Mouse (Mus musculus) hindbrain, embryonic 15.5 days (tissue): ENCODE results near the gene Lcn9. TPM values are rescaled to one million over a fixed set of nuclear protein-coding genes. Genes with fewer than 3 reads are reported as not detected.

Experiments
- ATAC-seq: fragments of 200-750 bp; cut with Nextera tagmentation; 2 replicates; pipeline ENCODE4 v1.8.0; 2017; ENCODE audit warnings: low read depth, moderate number of reproducible peaks, moderate TSS enrichment; ENCODE audit not compliant: low FRiP score
- H3K27ac ChIP-seq: fragments of 300-500 bp; sonication (generic); replicated peaks from 2 replicates; pipeline ENCODE4 v1.5.1; 2015; ENCODE audit warnings: mild to moderate bottlenecking, inconsistent platforms
- H3K27me3 ChIP-seq: fragments of 300-500 bp; sonication (generic); 2 replicates; pipeline ENCODE4 v1.6.1; 2015; ENCODE audit warnings: control low read depth, inconsistent platforms
- H3K36me3 ChIP-seq: fragments of 300-500 bp; sonication (generic); 2 replicates; pipeline ENCODE4 v1.6.1; 2015; ENCODE audit warnings: control low read depth, inconsistent platforms
- H3K4me1 ChIP-seq: fragments of 300-500 bp; sonication (generic); replicated peaks from 2 replicates; pipeline ENCODE4 v1.6.1; 2015; ENCODE audit warnings: control low read depth, inconsistent platforms
- H3K4me2 ChIP-seq: fragments of 300-500 bp; sonication (generic); 2 replicates; pipeline ENCODE4 v1.6.1; 2015; ENCODE audit warnings: moderate library complexity, mild to moderate bottlenecking, inconsistent platforms
- H3K4me3 ChIP-seq: fragments of 300-500 bp; sonication (generic); 2 replicates; pipeline ENCODE4 v1.5.1; 2015; ENCODE audit warnings: mild to moderate bottlenecking, inconsistent platforms
- H3K9ac ChIP-seq: fragments of 300-500 bp; sonication (generic); 2 replicates; pipeline ENCODE4 v1.6.1; 2015; ENCODE audit warnings: inconsistent platforms
- H3K9me3 ChIP-seq: fragments of 300-500 bp; sonication (generic); 2 replicates; pipeline ENCODE4 v1.6.1; 2016; ENCODE audit warnings: control low read depth, inconsistent platforms
- WGBS: fragments of 180-500 bp; shearing (Covaris S2); methylation state at CpG from one replicate; pipeline ENCODE4 v1.1.7; 2015; 5-methylcytosine and 5-hydroxymethylcytosine counted together
- polyA plus RNA-seq: library from polyadenylated mRNA; unstranded; fragments of >200 nt; fragmentation: Nextera tagmentation; extraction: Ambion mirVana; gene quantifications from 2 replicates; pipeline ENCODE4 v1.2.1, GENCODE M21; 2015

Gene Lcn9
- polyA plus RNA-seq, 1 experiment from 2014 or later = not detected

DNA sequence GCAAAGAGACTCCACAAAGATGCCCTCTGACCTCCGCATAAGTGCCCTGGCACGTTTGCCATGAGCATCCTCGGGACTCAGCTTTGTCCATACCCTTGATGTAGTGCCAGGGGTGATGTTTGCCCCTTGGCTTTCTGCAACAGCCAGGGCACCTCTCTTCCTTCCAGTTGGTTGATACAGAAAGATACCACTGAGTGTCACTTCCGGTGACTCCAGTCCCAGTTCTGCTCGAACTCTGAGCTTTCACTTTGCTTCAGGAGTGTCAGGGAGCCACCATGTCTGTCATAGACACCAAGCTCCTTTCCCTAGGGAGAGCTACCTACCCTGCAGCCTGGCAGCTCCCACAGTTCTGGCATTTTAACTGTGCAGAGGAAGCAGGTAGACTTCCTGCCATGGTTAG, 31.0 kb downstream of the Lcn9 start:
- no peaks in the 10 kb centered on the region for H3K4me1 ChIP-seq
- no peak overlapping the region for H3K4me2 ChIP-seq
- no peaks in the 10 kb centered on the region for H3K36me3 ChIP-seq
- WGBS = 77% methylated on average over 5 of the region's 5 CpGs
- no peak overlapping the region for H3K4me3 ChIP-seq
- ATAC-seq = no peak
- no peaks in the 10 kb centered on the region for H3K9me3 ChIP-seq
- H3K9ac ChIP-seq = no peak overlapping the region
- H3K27me3 ChIP-seq = no peaks in the 10 kb centered on the region
- H3K27ac ChIP-seq = no peak overlapping the region

DNA sequence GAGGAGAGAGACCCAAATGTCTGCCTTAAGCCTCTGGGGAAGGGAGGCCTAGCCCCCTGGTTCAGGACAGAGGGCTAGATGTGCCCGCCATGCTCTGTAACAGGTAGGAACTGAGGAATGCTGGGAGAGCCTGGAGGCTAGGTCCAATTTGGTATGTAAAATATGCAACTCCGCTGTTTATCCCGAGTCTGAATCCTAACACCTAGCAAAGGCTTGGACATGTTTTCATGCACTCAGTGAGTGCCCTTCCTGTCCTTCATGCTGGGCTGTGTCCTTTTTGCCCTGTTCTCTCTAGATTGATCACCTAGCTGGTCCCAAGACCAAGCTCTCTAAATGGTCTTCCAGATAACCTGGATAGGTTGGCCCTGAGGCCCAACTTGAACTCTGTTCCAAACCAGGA, 36.9 kb downstream of the Lcn9 start:
- H3K36me3 ChIP-seq = no peaks in the 10 kb centered on the region
- ATAC-seq = no peak
- WGBS = 91% methylated on average over 3 of the region's 3 CpGs

DNA sequence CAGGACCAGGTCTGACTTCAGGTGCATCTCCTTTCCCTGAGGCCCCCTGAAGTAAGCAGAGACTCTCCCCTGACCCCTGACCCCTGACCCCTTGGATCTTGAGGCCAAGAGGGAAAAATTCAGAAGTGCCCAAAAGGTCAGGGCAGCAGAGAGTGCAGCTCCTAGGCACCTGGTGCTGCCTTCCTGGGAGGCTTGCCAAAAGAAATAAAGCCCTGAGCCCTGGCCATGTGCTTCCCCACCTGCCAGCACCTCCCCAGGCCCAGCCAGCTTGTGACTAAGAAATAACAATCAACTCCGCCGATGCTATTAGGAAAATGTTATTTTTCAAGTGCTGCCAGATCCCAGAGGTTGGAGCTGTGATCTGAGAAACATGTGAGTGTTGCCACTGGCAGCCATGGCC, 39.1 kb downstream of the Lcn9 start:
- H3K9me3 ChIP-seq = no peaks in the 10 kb centered on the region
- no peak overlapping the region for H3K9ac ChIP-seq
- peaks cover 32% of the 10 kb centered on the region for H3K4me1 ChIP-seq
- H3K27me3 ChIP-seq = peaks cover 3% of the 10 kb centered on the region; the same call in 1 of the 2 replicates
- no peak for ATAC-seq
- no peaks in the 10 kb centered on the region for H3K36me3 ChIP-seq
- no peak overlapping the region for H3K4me3 ChIP-seq
- 66% methylated on average over 2 of the region's 2 CpGs for WGBS
- no peak overlapping the region for H3K27ac ChIP-seq
- no peak overlapping the region for H3K4me2 ChIP-seq

More for the DNA sequence above, 36.9 kb downstream of the Lcn9 start:
- H3K4me3 ChIP-seq = no peak overlapping the region
- H3K4me1 ChIP-seq = peaks cover 25% of the 10 kb centered on the region
- no peak overlapping the region for H3K9ac ChIP-seq
- no peak overlapping the region for H3K27ac ChIP-seq
- no peaks in the 10 kb centered on the region for H3K27me3 ChIP-seq
- no peaks in the 10 kb centered on the region for H3K9me3 ChIP-seq
- no peak overlapping the region for H3K4me2 ChIP-seq

DNA sequence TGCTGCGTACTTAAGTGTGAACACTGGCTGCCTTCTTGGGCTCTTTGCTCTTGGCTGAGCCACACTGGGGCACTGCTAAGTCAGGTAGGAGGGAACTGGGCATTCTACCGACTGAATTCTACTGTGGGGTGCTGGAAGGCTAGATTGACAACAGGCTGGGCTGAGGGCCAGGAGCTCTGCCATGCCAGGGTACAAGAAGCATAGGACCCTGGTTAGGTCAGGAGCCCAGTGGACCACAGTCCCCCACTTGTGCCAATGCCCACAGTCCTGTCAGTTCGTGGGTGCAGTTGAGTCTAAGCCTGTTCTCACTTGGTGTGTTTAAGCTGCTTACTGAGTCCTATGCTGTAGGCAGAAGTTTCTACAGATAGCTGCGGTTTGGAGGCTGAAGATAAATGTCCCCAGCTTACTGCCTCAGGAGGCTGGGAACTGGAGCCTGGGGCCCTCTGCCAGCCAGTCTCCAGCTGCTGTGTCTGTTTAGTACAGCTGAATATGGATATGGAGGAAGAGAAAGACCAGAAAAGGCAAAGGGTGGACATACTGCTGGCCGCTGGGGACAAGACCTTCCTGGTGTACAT, 39.8 kb downstream of the Lcn9 start:
- peak overlapping the region; percentile 100 for H3K4me2 ChIP-seq
- 54% methylated on average over 5 of the region's 5 CpGs for WGBS
- no peak overlapping the region for H3K27ac ChIP-seq
- H3K27me3 ChIP-seq = peaks cover 3% of the 10 kb centered on the region; the same call in 1 of the 2 replicates
- ATAC-seq = no peak
- H3K9me3 ChIP-seq = no peaks in the 10 kb centered on the region
- no peaks in the 10 kb centered on the region for H3K36me3 ChIP-seq
- H3K4me3 ChIP-seq = peak overlapping the region; percentile 67
- peaks cover 32% of the 10 kb centered on the region for H3K4me1 ChIP-seq
- H3K9ac ChIP-seq = no peak overlapping the region

DNA sequence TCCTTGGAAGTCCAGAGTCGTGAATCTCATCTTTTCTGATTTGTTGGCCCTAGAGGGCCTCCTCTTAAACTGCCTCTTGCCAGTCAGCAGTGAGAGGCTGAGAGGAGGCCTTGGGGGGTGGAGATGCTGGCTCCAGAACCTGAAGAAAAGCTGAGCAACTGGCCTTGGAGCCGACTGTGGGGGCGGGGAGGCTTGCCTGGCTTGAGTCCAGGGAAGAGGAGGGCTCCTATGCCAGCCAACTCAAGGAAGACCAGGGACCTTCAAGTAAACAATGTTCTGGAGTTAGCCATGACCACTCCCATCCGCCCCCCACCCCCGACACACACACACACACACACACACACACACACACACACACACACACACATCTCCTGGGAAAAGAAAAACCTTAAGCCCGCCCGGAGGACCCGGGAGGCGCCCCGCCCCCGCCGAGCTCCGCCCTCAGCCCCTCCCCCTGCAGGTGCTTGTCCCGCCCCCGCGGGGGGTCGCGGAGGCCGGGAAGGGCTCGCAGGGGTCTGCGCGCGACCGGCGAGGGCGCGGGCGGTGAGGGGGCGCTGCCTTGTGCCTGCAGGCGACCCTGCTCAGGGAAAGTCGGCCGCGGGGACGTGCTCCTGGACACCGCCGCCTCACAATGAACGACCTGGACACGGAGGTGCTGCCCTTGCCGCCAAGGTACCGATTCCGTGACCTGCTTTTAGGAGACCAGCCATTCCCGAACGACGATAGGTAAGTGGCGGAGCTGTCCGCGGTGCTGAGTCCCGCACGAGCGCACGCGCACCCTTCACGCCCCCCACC, 40.6 kb downstream of the Lcn9 start, which contains the start of gene Kcnt1:
Gene Kcnt1, plus strand, starts transcription at position 398 of the 795 bp plus-strand sequence.
- Histone ChIP-seq H3K9ac (peak within 1 kb of the TSS; percentile 47), H3K4me3 (peak within 1 kb of the TSS; percentile 67), H3K27me3 (peaks cover 3% of the 10 kb centered on the region; the same call in 1 of the 2 replicates), H3K4me1 (peaks cover 32% of the 10 kb centered on the region), H3K9me3 (no peaks in the 10 kb centered on the region), H3K4me2 (peak within 1 kb of the TSS; percentile 100), H3K36me3 (no peaks in the 10 kb centered on the region), H3K27ac (no peak within 1 kb of the TSS)
- WGBS = under 1% methylated on average over 45 of the region's 53 CpGs
- ATAC-seq = peak; percentile 36

DNA sequence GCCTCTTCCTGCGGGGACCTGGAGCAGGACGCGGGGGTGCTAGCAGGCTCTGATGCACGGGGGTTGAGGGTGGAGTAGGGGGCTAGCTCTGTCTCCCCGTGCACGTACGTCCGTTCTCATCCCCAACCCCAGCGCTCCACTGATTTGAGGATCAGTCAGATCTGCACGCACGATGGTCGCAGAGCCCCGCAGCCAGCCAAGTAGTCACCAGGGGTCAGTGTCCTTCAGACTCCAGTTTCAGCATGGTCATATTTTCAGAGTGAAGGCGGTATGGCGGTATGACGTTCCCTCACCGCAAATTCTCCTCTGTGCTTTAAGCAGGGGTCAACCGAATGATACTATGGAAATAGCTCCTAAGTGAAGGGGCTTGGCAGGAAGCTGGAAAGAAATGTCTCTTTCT, 41.3 kb downstream of the Lcn9 start:
- H3K4me1 ChIP-seq = peaks cover 32% of the 10 kb centered on the region
- H3K9me3 ChIP-seq = no peaks in the 10 kb centered on the region
- H3K27me3 ChIP-seq = peaks cover 3% of the 10 kb centered on the region; the same call in 1 of the 2 replicates
- ATAC-seq = 0 out of 2 replicates have a peak, but pooled peaks have one; percentile 21
- H3K36me3 ChIP-seq = no peaks in the 10 kb centered on the region
- H3K4me3 ChIP-seq = peak overlapping the region; percentile 67
- H3K27ac ChIP-seq = no peak overlapping the region
- H3K9ac ChIP-seq = peak overlapping the region; percentile 47
- H3K4me2 ChIP-seq = peak overlapping the region; percentile 100
- 5% methylated on average over 18 of the region's 18 CpGs for WGBS

DNA sequence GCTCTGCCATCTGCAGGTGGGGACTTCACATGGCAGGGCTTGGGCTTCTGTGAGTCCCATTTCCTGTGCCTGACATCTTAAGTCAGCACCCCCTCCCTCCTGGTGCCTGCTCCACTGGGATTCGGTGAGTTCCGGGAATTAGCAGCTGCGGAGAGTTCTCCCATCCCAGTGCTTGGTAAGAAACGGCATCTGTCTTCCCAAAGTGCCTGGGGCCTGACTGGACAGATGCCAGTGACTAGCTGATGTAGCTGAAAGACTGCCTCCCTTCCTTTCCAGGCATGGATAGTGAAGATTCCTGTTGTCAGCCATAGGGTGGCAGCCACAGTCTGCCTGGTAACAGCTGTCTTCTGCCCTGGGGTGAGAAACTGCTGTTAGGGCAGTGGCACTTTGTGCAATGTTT, 42.5 kb downstream of the Lcn9 start:
- Histone ChIP-seq H3K4me3 (no peak overlapping the region), H3K27ac (no peak overlapping the region), H3K4me2 (peak overlapping the region; percentile 13; the same call in 1 of the 2 replicates), H3K9ac (no peak overlapping the region), H3K36me3 (no peaks in the 10 kb centered on the region), H3K9me3 (no peaks in the 10 kb centered on the region), H3K4me1 (peaks cover 32% of the 10 kb centered on the region), H3K27me3 (peaks cover 3% of the 10 kb centered on the region; the same call in 1 of the 2 replicates)
- no peak for ATAC-seq
- 6% methylated on average over 4 of the region's 4 CpGs for WGBS

DNA sequence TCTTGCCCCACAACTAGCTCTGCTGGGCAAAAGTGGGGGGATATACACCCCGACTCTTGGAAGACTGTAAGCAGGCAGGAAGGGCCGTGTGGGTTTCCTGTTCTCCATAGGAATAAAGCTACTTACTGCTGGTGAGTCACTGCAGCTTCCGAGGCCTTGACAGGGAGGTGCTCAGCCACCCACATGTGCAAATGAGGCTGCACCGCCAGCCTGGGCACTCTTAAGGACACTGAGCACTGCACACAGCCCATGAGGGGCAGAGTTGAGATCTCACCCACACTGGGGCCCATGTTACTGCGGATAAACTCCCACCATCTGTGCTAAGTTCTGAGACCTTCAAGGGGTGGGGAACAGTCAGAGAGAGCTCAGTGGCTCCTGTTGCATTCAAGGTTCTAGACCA, 43.7 kb downstream of the Lcn9 start:
- Histone ChIP-seq H3K9me3 (no peaks in the 10 kb centered on the region), H3K27me3 (peaks cover 3% of the 10 kb centered on the region; the same call in 1 of the 2 replicates)

More for the DNA sequence above, 43.7 kb downstream of the Lcn9 start:
- Histone ChIP-seq H3K4me1 (peaks cover 32% of the 10 kb centered on the region), H3K4me2 (no peak overlapping the region), H3K27ac (no peak overlapping the region), H3K36me3 (no peaks in the 10 kb centered on the region), H3K9ac (no peak overlapping the region), H3K4me3 (no peak overlapping the region)
- no peak for ATAC-seq
- WGBS = 72% methylated on average over 5 of the region's 5 CpGs

Other genes starting within 250 kb of the Lcn9 start
- 1.6 and 2.1 TPM in 2 replicates for gene Mamdc4, start 248.3 kb upstream of the Lcn9 start, polyA plus RNA-seq
- 159 and 169 TPM in 2 replicates for gene Phpt1, start 247.9 kb upstream of the Lcn9 start, polyA plus RNA-seq
- gene Ajm1, start 241.4 kb upstream of the Lcn9 start, polyA plus RNA-seq = 14.5 and 16.5 TPM in 2 replicates
- gene Rabl6, start 214.6 kb upstream of the Lcn9 start, polyA plus RNA-seq = 70.0 and 73.5 TPM in 2 replicates
- gene Ccdc183, start 205.5 kb upstream of the Lcn9 start, polyA plus RNA-seq = 0.27 and 0.45 TPM in 2 replicates
- 47.0 and 57.8 TPM in 2 replicates for gene Tmem141, start 201.1 kb upstream of the Lcn9 start, polyA plus RNA-seq
- gene Fcna, start 195.1 kb upstream of the Lcn9 start, polyA plus RNA-seq = 3.7 and 4.6 TPM in 2 replicates
- gene Lcn8, start 170.0 kb upstream of the Lcn9 start, polyA plus RNA-seq = not detected in 2 replicates
- gene Lcn5, start 165.2 kb upstream of the Lcn9 start, polyA plus RNA-seq = not detected in 2 replicates
- gene Lcn6, start 146.4 kb upstream of the Lcn9 start, polyA plus RNA-seq = not detected in 2 replicates
- not detected in 2 replicates for gene Lcn10, start 140.4 kb upstream of the Lcn9 start, polyA plus RNA-seq
- not detected in 2 replicates for gene Obp2a, start 123.1 kb upstream of the Lcn9 start, polyA plus RNA-seq
- gene Bmyc, start 116.4 kb upstream of the Lcn9 start, polyA plus RNA-seq = 149 and 164 TPM in 2 replicates
- not detected in 2 replicates for gene Obp2b, start 86.1 kb upstream of the Lcn9 start, polyA plus RNA-seq
- not detected in 2 replicates for gene Lcn3, start 57.6 kb upstream of the Lcn9 start, polyA plus RNA-seq
- not detected in 2 replicates for gene Lcn11, start 46.1 kb upstream of the Lcn9 start, polyA plus RNA-seq
- not detected in 2 replicates for gene Gm13539, start 40.9 kb upstream of the Lcn9 start, polyA plus RNA-seq
- gene Glt6d1, start 7.3 kb upstream of the Lcn9 start, polyA plus RNA-seq = not detected in 2 replicates
- not detected in 2 replicates for gene Sohlh1, start 24.1 kb downstream of the Lcn9 start, polyA plus RNA-seq
- gene Kcnt1, start 40.6 kb downstream of the Lcn9 start, polyA plus RNA-seq = 20.2 and 23.8 TPM in 2 replicates
- 71.7 and 77.2 TPM in 2 replicates for gene Camsap1, start 160.1 kb downstream of the Lcn9 start, polyA plus RNA-seq
- gene Ubac1, start 198.6 kb downstream of the Lcn9 start, polyA plus RNA-seq = 130 and 143 TPM in 2 replicates